Mouse (Mus musculus) myocyte (in vitro differentiated cells): ENCODE measurements at regions not wholly inside any gene's neighbourhood (a gene's known extent, or its start where the extent isn't known, plus 50 kb on each side); places are given as distances from the start of the nearest gene placed in this dataset.

Source experiments
- MYOD1 ChIP-seq, 3 experiments: IDR thresholded peaks; one replicate each; pipeline ENCODE4 v1.6.1; 2011; ENCODE audit warnings: control low read depth in 2 of 3, low read depth in 2 of 3, mild to moderate bottlenecking in 2 of 3, moderate library complexity in 1 of 3; ENCODE audit not compliant: insufficient read length in 2 of 3, control insufficient read depth in 1 of 3
- POLR2AphosphoS2 ChIP-seq: IDR thresholded peaks from one replicate; pipeline ENCODE4 v1.6.1; 2011; ENCODE audit warnings: low read depth, control low read depth; ENCODE audit not compliant: insufficient read length

DNA sequence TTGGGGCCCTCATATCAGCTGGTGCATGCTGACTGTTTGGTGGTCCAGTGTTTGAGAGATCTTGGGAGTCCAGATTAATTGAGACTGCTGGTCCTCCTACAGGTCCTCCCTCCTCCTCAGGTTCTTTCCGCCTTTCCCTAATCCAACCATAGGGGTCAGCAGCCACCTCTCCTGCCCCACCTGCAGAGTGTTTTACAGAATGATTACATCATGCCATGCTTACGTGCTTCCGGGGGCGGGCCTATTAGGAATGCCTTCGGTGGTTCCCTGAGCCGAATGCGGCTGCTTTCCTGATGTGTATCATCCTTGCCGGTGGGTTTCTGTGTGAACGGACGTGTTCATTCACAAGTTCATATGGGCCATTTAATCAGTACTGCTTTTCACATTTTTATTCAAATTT, 237.8 kb upstream of the Cntnap4 start:
- TF ChIP-seq MYOD1 (IDR thresholded peaks at IDR 0.05; ENCODE audit: control insufficient read depth in 1 of 3, insufficient read length in 2 of 3, low read depth in 2 of 3) (no peak), POLR2AphosphoS2 (no peak)
